Comparison of ENCODE assay signal across 15 mouse cellular contexts in the genomic region with DNA sequence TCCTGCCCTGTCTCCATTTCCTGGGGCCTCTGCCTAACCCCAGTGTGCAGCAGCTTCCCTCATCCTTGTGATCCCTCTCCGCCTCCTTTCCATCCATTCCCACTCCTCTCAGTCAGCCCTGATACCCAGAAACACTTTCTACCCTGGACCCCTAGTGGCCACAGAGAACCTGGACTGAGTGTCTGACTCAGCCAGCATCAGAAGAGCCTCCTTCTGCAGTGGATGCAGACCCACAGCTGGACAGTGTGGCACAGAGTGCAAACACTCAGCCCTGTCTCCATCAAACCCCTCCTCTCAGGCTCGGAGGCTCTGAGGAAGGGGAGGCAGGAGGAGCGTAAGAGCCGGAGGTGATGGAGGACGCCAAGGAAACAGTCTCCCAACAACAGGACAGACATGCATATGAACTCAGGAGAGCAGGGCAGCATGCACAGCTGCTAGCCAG. TPM values are rescaled to one million over a fixed set of nuclear protein-coding genes. Genes with fewer than 3 reads are reported as not detected.
DNase-seq lines count a peak whose midpoint lies in the region; ATAC-seq and TF ChIP-seq lines count a peak whose summit lies in the region.
"Had no signal": no experiment of that assay in that cellular context is flagged by ENCODE, and none has a peak within 500 bp of the region (broad histone marks: within the 10 kb centered on the region; RNA-seq: fewer than 3 reads in every experiment).

No protein-coding gene starts in this region.

- no peak overlapping the region for H3K4me2 ChIP-seq in lung, postnatal 0 days (replicated peaks; ENCODE audit: low read depth, low read length)
- no peak overlapping the region for H3K4me2 ChIP-seq in hindbrain, postnatal 0 days (ENCODE audit: low read depth, low read length)
- no peak overlapping the region for H3K4me2 ChIP-seq in stomach, embryonic 14.5 days (replicated peaks; ENCODE audit: low read depth, low read length)
- H3K4me2 ChIP-seq: embryonic facial prominence, embryonic 13.5 days; hindbrain, embryonic 15.5 days; neural tube, embryonic 13.5 days had no signal

- no peak overlapping the region for H3K27ac ChIP-seq in lung, postnatal 0 days (ENCODE audit: low read length)
- no peak overlapping the region for H3K27ac ChIP-seq in hindbrain, postnatal 0 days
- H3K27ac ChIP-seq in stomach, embryonic 14.5 days (ENCODE audit: low read length), result peak overlapping the region; percentile 53; the same call in 1 of the 2 replicates
- H3K27ac ChIP-seq: embryonic facial prominence, embryonic 13.5 days; hindbrain, embryonic 15.5 days; neural tube, embryonic 13.5 days had no signal

- TF ChIP-seq POLR2A in lung, adult 2 months (IDR thresholded peaks at IDR 0.05; ENCODE audit: borderline replicate concordance, extremely low read depth, low read depth, low read length), result no peak
- TF ChIP-seq POLR2A in brain, embryonic 14.5 days (IDR thresholded peaks at IDR 0.05; ENCODE audit: borderline replicate concordance, extremely low read depth, insufficient read depth, insufficient read length, poor library complexity, severe bottlenecking), result no peak

- no peak for DNase-seq in lung, postnatal 0 days (ENCODE audit: low spot score)
- DNase-seq in lung, adult 2 months, result no peak
- DNase-seq in brain, embryonic 14.5 days (ENCODE audit: low read depth), result peak; percentile 17
- no peak for DNase-seq in hindbrain, postnatal 0 days (ENCODE audit: low spot score)
- no peak for DNase-seq in thymus, postnatal 36 days
- DNase-seq in layer of hippocampus, adult 11-12 months (ENCODE audit: low spot score), result no peak
- DNase-seq: lung, postnatal 10 days; right cerebral cortex, postnatal 4 days had no signal

- H3K9me3 ChIP-seq in lung, postnatal 0 days (ENCODE audit: low read length), result no peaks in the 10 kb centered on the region
- H3K9me3 ChIP-seq in hindbrain, postnatal 0 days (ENCODE audit: low read length), result no peaks in the 10 kb centered on the region
- H3K9me3 ChIP-seq in stomach, embryonic 14.5 days (ENCODE audit: control insufficient read depth, low read depth, low read length), result no peaks in the 10 kb centered on the region
- H3K9me3 ChIP-seq: embryonic facial prominence, embryonic 13.5 days; hindbrain, embryonic 15.5 days; neural tube, embryonic 13.5 days had no signal

- no peak overlapping the region for H3K4me3 ChIP-seq in lung, postnatal 0 days (ENCODE audit: low read depth, low read length)
- no peak overlapping the region for H3K4me3 ChIP-seq in lung, adult 2 months (replicated peaks; ENCODE audit: extremely low read depth, low read depth, low read length)
- no peak overlapping the region for H3K4me3 ChIP-seq in hindbrain, postnatal 0 days (ENCODE audit: low read length)
- no peak overlapping the region for H3K4me3 ChIP-seq in stomach, embryonic 14.5 days (ENCODE audit: low read depth, low read length)
- H3K4me3 ChIP-seq: embryonic facial prominence, embryonic 13.5 days; hindbrain, embryonic 15.5 days; neural tube, embryonic 13.5 days had no signal

- TF ChIP-seq CTCF in lung, postnatal 0 days (IDR thresholded peaks at IDR 0.05), result peak; percentile 41
- TF ChIP-seq CTCF in lung, adult 2 months (IDR thresholded peaks at IDR 0.05; ENCODE audit: insufficient read depth, low read length), result no peak
- peak; percentile 56; the same call in 1 of the 2 replicates for TF ChIP-seq CTCF in brain, embryonic 14.5 days (IDR thresholded peaks at IDR 0.05; ENCODE audit: borderline replicate concordance, extremely low read depth, insufficient read depth, insufficient read length)
- TF ChIP-seq CTCF in hindbrain, postnatal 0 days (IDR thresholded peaks at IDR 0.05; ENCODE audit: low read depth), result peak; percentile 58

- no peak for ATAC-seq in lung, postnatal 0 days
- no peak for ATAC-seq in hindbrain, postnatal 0 days
- ATAC-seq in stomach, embryonic 14.5 days (ENCODE audit: insufficient number of reproducible peaks, insufficient read depth, low FRiP score, low read depth), result no peak
- ATAC-seq: Patski had no signal

- no peaks in the 10 kb centered on the region for H3K27me3 ChIP-seq in lung, postnatal 0 days (replicated peaks; ENCODE audit: insufficient read depth, low read length)
- no peaks in the 10 kb centered on the region for H3K27me3 ChIP-seq in hindbrain, postnatal 0 days (ENCODE audit: insufficient read depth, low read length)
- no peaks in the 10 kb centered on the region for H3K27me3 ChIP-seq in stomach, embryonic 14.5 days (ENCODE audit: control insufficient read depth, insufficient read depth, low read length)
- H3K27me3 ChIP-seq: hindbrain, embryonic 15.5 days had no signal

- H3K36me3 ChIP-seq in lung, postnatal 0 days (ENCODE audit: insufficient read depth, low read length), result no peaks in the 10 kb centered on the region
- H3K36me3 ChIP-seq in hindbrain, postnatal 0 days (ENCODE audit: insufficient read depth, low read length), result no peaks in the 10 kb centered on the region
- H3K36me3 ChIP-seq in stomach, embryonic 14.5 days (ENCODE audit: control insufficient read depth, insufficient read depth, low read length), result no peaks in the 10 kb centered on the region
- H3K36me3 ChIP-seq: embryonic facial prominence, embryonic 13.5 days; hindbrain, embryonic 15.5 days; neural tube, embryonic 13.5 days had no signal

- WGBS in lung, postnatal 0 days, result 20% methylated on average over 5 of the region's 5 CpGs
- 18% methylated on average over 5 of the region's 5 CpGs for WGBS in lung, adult 2 months
- 38% methylated on average over 5 of the region's 5 CpGs for WGBS in hindbrain, postnatal 0 days
- WGBS in stomach, embryonic 14.5 days, result 27% methylated on average over 5 of the region's 5 CpGs

- H3K4me1 ChIP-seq in lung, postnatal 0 days (ENCODE audit: insufficient read depth, low read depth, low read length), result no peaks in the 10 kb centered on the region
- no peaks in the 10 kb centered on the region for H3K4me1 ChIP-seq in lung, adult 2 months (ENCODE audit: control insufficient read depth, insufficient read depth, low read length)
- H3K4me1 ChIP-seq in hindbrain, postnatal 0 days (ENCODE audit: insufficient read depth, low read length), result no peaks in the 10 kb centered on the region
- H3K4me1 ChIP-seq in stomach, embryonic 14.5 days (ENCODE audit: control insufficient read depth, insufficient read depth, low read length), result no peaks in the 10 kb centered on the region
- H3K4me1 ChIP-seq: hindbrain, embryonic 15.5 days had no signal

- TF ChIP-seq EP300 in lung, postnatal 0 days (IDR thresholded peaks at IDR 0.05), result no peak

- no peak overlapping the region for H3K9ac ChIP-seq in lung, postnatal 0 days (replicated peaks; ENCODE audit: low read depth)
- H3K9ac ChIP-seq in hindbrain, postnatal 0 days (replicated peaks; ENCODE audit: low read length), result no peak overlapping the region
- H3K9ac ChIP-seq in stomach, embryonic 14.5 days (replicated peaks; ENCODE audit: low read depth, low read length), result no peak overlapping the region
- H3K9ac ChIP-seq: embryonic facial prominence, embryonic 13.5 days; hindbrain, embryonic 15.5 days; neural tube, embryonic 13.5 days had no signal

RNA-seq across cellular contexts. Expression of a gene that starts 27.3 kb away (rescaled TPM):
- 0.07 TPM in 1 of 2 replicates, not detected in the other for polyA plus RNA-seq in lung, postnatal 0 days (2015; fragmentation: Nextera tagmentation; extraction: Ambion mirVana)
- polyA plus RNA-seq in lung, adult 2 months (2012; rRNA removed), result 0.06 and 0.07 TPM in 2 replicates
- polyA plus RNA-seq in brain, embryonic 14.5 days (2012; rRNA removed), result 1.8 and 7.2 TPM in 2 replicates
- total RNA-seq in hindbrain, postnatal 0 days (2014; rRNA removed), result 30.8 and 32.2 TPM in 2 replicates
- polyA plus RNA-seq in hindbrain, postnatal 0 days (2015; fragmentation: Nextera tagmentation; extraction: Ambion mirVana), result 22.3 and 23.8 TPM in 2 replicates
- 4.9 and 5.5 TPM in 2 replicates for polyA plus RNA-seq in stomach, embryonic 14.5 days (2014; fragmentation: Nextera tagmentation; extraction: Ambion mirVana)
- total RNA-seq: gastrocnemius, adult 8-10 months had no signal
- polyA plus RNA-seq: Patski had no signal

RNA-seq across cellular contexts. Expression of a gene that starts 28.4 kb away (rescaled TPM):
- not detected in 2 replicates for polyA plus RNA-seq in lung, postnatal 0 days (2015; fragmentation: Nextera tagmentation; extraction: Ambion mirVana)
- polyA plus RNA-seq in lung, adult 2 months (2012; rRNA removed), result 0.26 TPM in 1 of 2 replicates, not detected in the other
- 0.57 and 1.6 TPM in 2 replicates for polyA plus RNA-seq in brain, embryonic 14.5 days (2012; rRNA removed)
- total RNA-seq in hindbrain, postnatal 0 days (2014; rRNA removed), result 3.5 and 4.4 TPM in 2 replicates
- polyA plus RNA-seq in hindbrain, postnatal 0 days (2015; fragmentation: Nextera tagmentation; extraction: Ambion mirVana), result 1.5 and 2.4 TPM in 2 replicates
- 0.66 and 0.90 TPM in 2 replicates for polyA plus RNA-seq in stomach, embryonic 14.5 days (2014; fragmentation: Nextera tagmentation; extraction: Ambion mirVana)
- total RNA-seq: gastrocnemius, adult 8-10 months; layer of hippocampus, postnatal 25 days had no signal
- polyA plus RNA-seq: Patski had no signal

RNA-seq across cellular contexts. Expression of a gene that starts 49.2 kb away (rescaled TPM):
- polyA plus RNA-seq in lung, postnatal 0 days (2015; fragmentation: Nextera tagmentation; extraction: Ambion mirVana), result 7.8 and 9.5 TPM in 2 replicates
- polyA plus RNA-seq in lung, adult 2 months (2012; rRNA removed), result 8.4 and 9.1 TPM in 2 replicates
- polyA plus RNA-seq in brain, embryonic 14.5 days (2012; rRNA removed), result 0.48 and 0.67 TPM in 2 replicates
- not detected in 2 replicates for total RNA-seq in hindbrain, postnatal 0 days (2014; rRNA removed)
- polyA plus RNA-seq in hindbrain, postnatal 0 days (2015; fragmentation: Nextera tagmentation; extraction: Ambion mirVana), result 0.43 and 0.58 TPM in 2 replicates
- polyA plus RNA-seq in stomach, embryonic 14.5 days (2014; fragmentation: Nextera tagmentation; extraction: Ambion mirVana), result not detected in 2 replicates
- total RNA-seq: gastrocnemius, adult 8-10 months; layer of hippocampus, postnatal 25 days had no signal
- polyA plus RNA-seq: embryonic facial prominence, embryonic 13.5 days; Patski had no signal
